Mouse (Mus musculus) midbrain, embryonic 15.5 days (tissue): ENCODE measurements around the gene Mesp2. TPM values are rescaled to one million over a fixed set of nuclear protein-coding genes. Genes with fewer than 3 reads are reported as not detected.

Experiments used
- ATAC-seq: fragments of 200-750 bp; cut with Nextera tagmentation; replicated peaks from 2 replicates; pipeline ENCODE4 v1.8.0; 2017; ENCODE audit warnings: moderate TSS enrichment
- H3K27ac ChIP-seq: fragments of 300-500 bp; sonication (generic); 2 replicates; pipeline ENCODE4 v1.5.1; 2015; ENCODE audit warnings: mild to moderate bottlenecking, inconsistent platforms
- H3K27me3 ChIP-seq: fragments of 300-500 bp; sonication (generic); replicated peaks from 2 replicates; pipeline ENCODE4 v1.6.1; 2015; ENCODE audit warnings: inconsistent platforms
- H3K36me3 ChIP-seq: fragments of 300-500 bp; sonication (generic); replicated peaks from 2 replicates; pipeline ENCODE4 v1.6.1; 2015; ENCODE audit warnings: inconsistent platforms
- H3K4me1 ChIP-seq: fragments of 300-500 bp; sonication (generic); 2 replicates; pipeline ENCODE4 v1.6.1; 2015; ENCODE audit warnings: inconsistent platforms
- H3K4me2 ChIP-seq: fragments of 300-500 bp; sonication (generic); 2 replicates; pipeline ENCODE4 v1.6.1; 2015; ENCODE audit warnings: inconsistent platforms, mild to moderate bottlenecking, moderate library complexity
- H3K4me3 ChIP-seq: fragments of 300-500 bp; sonication (generic); 2 replicates; pipeline ENCODE4 v1.5.1; 2015; ENCODE audit warnings: mild to moderate bottlenecking, inconsistent platforms
- H3K9ac ChIP-seq: fragments of 300-500 bp; sonication (generic); 2 replicates; pipeline ENCODE4 v1.6.1; 2015; ENCODE audit warnings: mild to moderate bottlenecking, inconsistent platforms
- H3K9me3 ChIP-seq: fragments of 300-500 bp; sonication (generic); 2 replicates; pipeline ENCODE4 v1.6.1; 2016; ENCODE audit warnings: inconsistent platforms
- WGBS: fragments of 180-500 bp; shearing (Covaris S2); methylation state at CpG from one replicate; pipeline ENCODE4 v1.1.7; 2015; ENCODE audit warnings: mixed read lengths; 5-methylcytosine and 5-hydroxymethylcytosine counted together
- polyA plus RNA-seq: library from polyadenylated mRNA; unstranded; fragments of >200 nt; fragmentation: Nextera tagmentation; extraction: Ambion mirVana; gene quantifications from 2 replicates; pipeline ENCODE4 v1.2.1, GENCODE M21; 2015

The Mesp2 gene
- polyA plus RNA-seq: 0.96 and 1.1 TPM in 2 replicates

GRCm38 (mm10) chr7:79810611-79811506 is at the start of gene Mesp2:
Gene Mesp2 (plus strand): TSS chr7:79810727.
- peak; percentile 82 for ATAC-seq
- Histone ChIP-seq H3K27ac (no peak within 1 kb of the TSS), H3K4me2 (peak within 1 kb of the TSS; percentile 68), H3K4me3 (peak within 1 kb of the TSS; percentile 40), H3K36me3 (no peaks in the 10 kb centered on the region), H3K27me3 (peaks cover 15% of the 10 kb centered on the region), H3K4me1 (peaks cover 7% of the 10 kb centered on the region; the same call in 1 of the 2 replicates), H3K9ac (peak within 1 kb of the TSS; percentile 55), H3K9me3 (no peaks in the 10 kb centered on the region)
- WGBS: 21% methylated on average over 71 of the region's 71 CpGs

DNA sequence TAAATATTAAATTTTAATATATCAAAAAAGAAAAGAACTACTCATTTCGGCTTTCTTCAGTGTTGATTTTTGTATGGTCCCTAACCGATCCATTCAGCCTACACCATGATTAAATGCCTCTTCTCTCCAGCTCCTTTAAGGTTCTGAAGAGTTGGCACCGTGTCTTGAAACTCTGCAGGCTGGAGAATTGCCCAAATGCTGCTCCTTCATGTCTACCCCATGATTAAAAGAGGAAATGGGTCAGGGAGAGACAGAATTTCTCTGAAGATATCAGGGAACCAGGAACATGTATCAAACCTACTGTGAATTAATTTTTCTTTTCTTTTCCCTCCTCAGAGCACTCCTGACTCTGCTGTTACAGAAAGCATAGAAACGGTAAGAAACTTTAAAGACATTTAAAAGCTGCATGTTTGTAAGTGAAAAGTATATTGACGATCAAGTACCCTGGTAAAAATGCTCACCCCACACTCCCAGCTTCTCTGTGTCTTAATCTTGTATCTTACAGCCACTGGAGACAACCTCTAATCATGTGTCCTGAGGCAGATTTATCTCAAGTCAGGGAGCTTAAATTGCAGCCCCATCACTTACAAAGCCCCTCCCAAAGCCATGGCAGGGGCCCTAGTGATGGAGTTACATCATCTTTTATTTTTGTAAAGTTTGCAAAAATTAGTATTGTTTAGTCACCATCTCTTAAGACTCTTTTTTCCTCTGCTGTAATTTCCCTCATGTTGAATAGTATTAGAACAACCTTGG is 49.2 kb upstream of the Mesp2 start:
- no peak overlapping the region for H3K4me3 ChIP-seq
- no peak for ATAC-seq
- H3K27ac ChIP-seq: no peak overlapping the region
- 82% methylated on average over 5 of the region's 5 CpGs for WGBS
- H3K9me3 ChIP-seq: no peaks in the 10 kb centered on the region
- H3K4me1 ChIP-seq: no peaks in the 10 kb centered on the region
- H3K9ac ChIP-seq: no peak overlapping the region
- H3K4me2 ChIP-seq: no peak overlapping the region
- no peaks in the 10 kb centered on the region for H3K36me3 ChIP-seq
- H3K27me3 ChIP-seq: no peaks in the 10 kb centered on the region

GRCm38 (mm10) chr7:79762106-79762505 is 48.4 kb upstream of the Mesp2 start:
- Histone ChIP-seq H3K27me3 (no peaks in the 10 kb centered on the region), H3K9ac (no peak overlapping the region), H3K4me3 (no peak overlapping the region), H3K4me1 (no peaks in the 10 kb centered on the region), H3K27ac (no peak overlapping the region), H3K4me2 (no peak overlapping the region), H3K9me3 (no peaks in the 10 kb centered on the region), H3K36me3 (no peaks in the 10 kb centered on the region)
- WGBS: 79% methylated on average over 8 of the region's 8 CpGs
- no peak for ATAC-seq

GRCm38 (mm10) chr7:79765991-79766390 is 44.5 kb upstream of the Mesp2 start:
- 60% methylated on average over 1 of the region's 1 CpGs for WGBS
- H3K9ac ChIP-seq: no peak overlapping the region
- no peaks in the 10 kb centered on the region for H3K9me3 ChIP-seq
- H3K36me3 ChIP-seq: no peaks in the 10 kb centered on the region
- H3K4me2 ChIP-seq: no peak overlapping the region
- ATAC-seq: no peak
- H3K4me1 ChIP-seq: no peaks in the 10 kb centered on the region
- H3K27me3 ChIP-seq: no peaks in the 10 kb centered on the region
- no peak overlapping the region for H3K27ac ChIP-seq
- no peak overlapping the region for H3K4me3 ChIP-seq

- Histone ChIP-seq H3K4me2 (no peak overlapping the region), H3K27ac (no peak overlapping the region), H3K36me3 (no peaks in the 10 kb centered on the region), H3K4me1 (no peaks in the 10 kb centered on the region), H3K9me3 (no peaks in the 10 kb centered on the region), H3K4me3 (no peak overlapping the region), H3K9ac (no peak overlapping the region), H3K27me3 (no peaks in the 10 kb centered on the region)
- ATAC-seq: no peak
- 91% methylated on average over 3 of the region's 3 CpGs for WGBS
Measured at GRCm38 (mm10) chr7:79769664-79770063, 40.9 kb upstream of the Mesp2 start.

- H3K4me2 ChIP-seq: no peak overlapping the region
- no peak overlapping the region for H3K27ac ChIP-seq
- no peak for ATAC-seq
- WGBS: 46% methylated on average over 15 of the region's 15 CpGs
- no peak overlapping the region for H3K9ac ChIP-seq
- no peaks in the 10 kb centered on the region for H3K27me3 ChIP-seq
- H3K36me3 ChIP-seq: no peaks in the 10 kb centered on the region
- H3K4me3 ChIP-seq: no peak overlapping the region
- H3K4me1 ChIP-seq: no peaks in the 10 kb centered on the region
- H3K9me3 ChIP-seq: no peaks in the 10 kb centered on the region
Measured at GRCm38 (mm10) chr7:79771561-79772512, 38.7 kb upstream of the Mesp2 start.

GRCm38 (mm10) chr7:79780647-79781626 is 29.6 kb upstream of the Mesp2 start:
- H3K9me3 ChIP-seq: no peaks in the 10 kb centered on the region
- H3K4me1 ChIP-seq: peaks cover 4% of the 10 kb centered on the region; the same call in 1 of the 2 replicates
- H3K27ac ChIP-seq: no peak overlapping the region
- no peak overlapping the region for H3K9ac ChIP-seq
- H3K4me2 ChIP-seq: peak overlapping the region; percentile 44
- WGBS: 32% methylated on average over 16 of the region's 16 CpGs
- 0 out of 2 replicates have a peak overlapping the region, but pooled peaks have one; percentile 2 for H3K4me3 ChIP-seq
- ATAC-seq: 0 out of 2 replicates have a peak, but pooled peaks have one; percentile 24
- H3K36me3 ChIP-seq: no peaks in the 10 kb centered on the region
- no peaks in the 10 kb centered on the region for H3K27me3 ChIP-seq

GRCm38 (mm10) chr7:79781826-79782515 is 28.6 kb upstream of the Mesp2 start:
- ATAC-seq: no peak
- H3K9me3 ChIP-seq: no peaks in the 10 kb centered on the region
- no peak overlapping the region for H3K27ac ChIP-seq
- H3K4me3 ChIP-seq: no peak overlapping the region
- H3K27me3 ChIP-seq: no peaks in the 10 kb centered on the region
- peaks cover 4% of the 10 kb centered on the region; the same call in 1 of the 2 replicates for H3K4me1 ChIP-seq
- 77% methylated on average over 11 of the region's 11 CpGs for WGBS
- H3K9ac ChIP-seq: no peak overlapping the region
- H3K36me3 ChIP-seq: no peaks in the 10 kb centered on the region
- H3K4me2 ChIP-seq: no peak overlapping the region

GRCm38 (mm10) chr7:79782516-79782855 is 28.0 kb upstream of the Mesp2 start:
- H3K4me1 ChIP-seq: peaks cover 4% of the 10 kb centered on the region; the same call in 1 of the 2 replicates
- no peak for ATAC-seq
- H3K9ac ChIP-seq: no peak overlapping the region
- H3K27me3 ChIP-seq: no peaks in the 10 kb centered on the region
- H3K4me2 ChIP-seq: no peak overlapping the region
- H3K36me3 ChIP-seq: no peaks in the 10 kb centered on the region
- no peak overlapping the region for H3K27ac ChIP-seq
- no peaks in the 10 kb centered on the region for H3K9me3 ChIP-seq
- H3K4me3 ChIP-seq: no peak overlapping the region
- 65% methylated on average over 2 of the region's 2 CpGs for WGBS

DNA sequence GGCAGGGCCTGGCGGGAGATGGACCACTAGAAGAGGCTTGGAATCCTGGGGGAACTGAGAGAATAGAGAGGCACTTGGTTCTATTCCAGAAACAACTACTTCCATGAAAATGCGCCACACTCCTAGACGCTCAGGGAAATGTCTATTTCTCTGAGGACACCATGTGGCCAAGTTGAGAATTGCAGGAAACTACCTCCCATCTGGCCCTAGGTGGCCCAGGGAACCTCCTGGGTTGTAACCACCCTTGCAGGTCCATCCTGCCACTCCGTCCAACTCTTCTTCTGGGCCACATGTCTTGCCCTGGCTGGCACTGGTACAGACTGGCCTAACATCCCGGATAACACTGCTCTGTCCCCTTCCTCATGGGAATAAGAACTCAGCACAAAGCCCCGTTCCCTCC is 24.2 kb upstream of the Mesp2 start:
- H3K4me1 ChIP-seq: no peaks in the 10 kb centered on the region
- no peak overlapping the region for H3K27ac ChIP-seq
- 0 out of 2 replicates have a peak, but pooled peaks have one; percentile 27 for ATAC-seq
- H3K4me2 ChIP-seq: no peak overlapping the region
- no peak overlapping the region for H3K4me3 ChIP-seq
- peaks cover 9% of the 10 kb centered on the region for H3K27me3 ChIP-seq
- no peak overlapping the region for H3K9ac ChIP-seq
- no peaks in the 10 kb centered on the region for H3K36me3 ChIP-seq
- H3K9me3 ChIP-seq: no peaks in the 10 kb centered on the region
- 24% methylated on average over 6 of the region's 6 CpGs for WGBS
